Mouse (Mus musculus): ENCODE measurements around the gene Gtsf2. TPM values are rescaled to one million over a fixed set of nuclear protein-coding genes. Genes with fewer than 3 reads are reported as not detected.
A peak's percentile ranks its signal among the peaks of the same experiment; 100 is the strongest.

Gene Gtsf2
- polyA plus RNA-seq (2015; fragmentation: Nextera tagmentation; extraction: Ambion mirVana) = not detected in 2 replicates

GRCm38 (mm10) chr15:103448369-103448768, at the start of gene Gtsf2:
Gene Gtsf2, minus strand, starts transcription at chr15:103448469.
- Histone ChIP-seq H3K9me3 (replicated peaks) (no peaks in the 10 kb centered on the region), H3K36me3 (no peaks in the 10 kb centered on the region), H3K4me2 (replicated peaks) (no peak within 1 kb of the TSS), H3K4me1 (no peaks in the 10 kb centered on the region), H3K27me3 (no peaks in the 10 kb centered on the region), H3K4me3 (replicated peaks) (no peak within 1 kb of the TSS), H3K27ac (replicated peaks) (no peak within 1 kb of the TSS), H3K9ac (no peak within 1 kb of the TSS)
- WGBS = 35% methylated on average over 3 of the region's 3 CpGs
- no peak for ATAC-seq (ENCODE audit: insufficient number of reproducible peaks, low FRiP score, low TSS enrichment, low read depth)

GRCm38 (mm10) chr15:103496204-103497140, 48.2 kb upstream of the Gtsf2 start:
- 59% methylated on average over 10 of the region's 10 CpGs for WGBS
- H3K27me3 ChIP-seq = 0 out of 2 replicates have a peak, but pooled peaks cover 7% of the 10 kb centered on the region
- H3K9me3 ChIP-seq (replicated peaks) = no peaks in the 10 kb centered on the region
- H3K9ac ChIP-seq = no peak overlapping the region
- no peak overlapping the region for H3K27ac ChIP-seq (replicated peaks)
- no peak overlapping the region for H3K4me2 ChIP-seq (replicated peaks)
- no peak overlapping the region for H3K4me3 ChIP-seq (replicated peaks)
- peaks cover 11% of the 10 kb centered on the region; the same call in 1 of the 2 replicates for H3K4me1 ChIP-seq
- H3K36me3 ChIP-seq = no peaks in the 10 kb centered on the region
- ATAC-seq (ENCODE audit: insufficient number of reproducible peaks, low FRiP score, low TSS enrichment, low read depth) = no peak

DNA sequence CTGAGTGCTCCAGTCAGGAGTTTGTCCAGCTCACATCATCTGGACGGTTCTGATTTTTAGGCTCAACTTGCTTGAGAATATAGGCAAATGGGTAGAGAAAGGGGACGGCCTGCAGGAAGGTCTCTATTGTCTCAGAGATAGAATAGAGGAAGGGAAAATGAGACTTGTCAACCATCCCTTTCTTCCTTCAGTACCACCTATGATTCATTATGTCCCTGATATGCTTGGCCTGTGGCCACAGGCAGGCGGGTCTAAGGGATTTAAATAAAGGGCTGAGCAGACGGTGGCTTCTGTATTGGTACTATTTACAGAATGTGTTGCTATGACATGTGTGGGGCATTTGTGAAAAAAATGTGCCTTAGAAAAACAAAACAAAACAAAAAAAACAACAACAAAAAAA, 40.1 kb upstream of the Gtsf2 start:
- no peak overlapping the region for H3K9ac ChIP-seq
- no peaks in the 10 kb centered on the region for H3K9me3 ChIP-seq (replicated peaks)
- no peaks in the 10 kb centered on the region for H3K36me3 ChIP-seq
- WGBS = 55% methylated on average over 4 of the region's 4 CpGs
- H3K4me3 ChIP-seq (replicated peaks) = no peak overlapping the region
- H3K4me2 ChIP-seq (replicated peaks) = no peak overlapping the region
- no peak for ATAC-seq (ENCODE audit: insufficient number of reproducible peaks, low FRiP score, low TSS enrichment, low read depth)
- H3K27me3 ChIP-seq = no peaks in the 10 kb centered on the region
- 0 out of 2 replicates have a peak overlapping the region, but pooled peaks have one; percentile 11 for H3K27ac ChIP-seq (replicated peaks)
- no peaks in the 10 kb centered on the region for H3K4me1 ChIP-seq

- Histone ChIP-seq H3K9ac (no peak overlapping the region), H3K27me3 (no peaks in the 10 kb centered on the region), H3K36me3 (no peaks in the 10 kb centered on the region), H3K4me3 (replicated peaks) (no peak overlapping the region), H3K4me1 (no peaks in the 10 kb centered on the region), H3K4me2 (replicated peaks) (no peak overlapping the region), H3K9me3 (replicated peaks) (no peaks in the 10 kb centered on the region), H3K27ac (replicated peaks) (no peak overlapping the region)
- WGBS = 65% methylated on average over 1 of the region's 1 CpGs
- ATAC-seq (ENCODE audit: insufficient number of reproducible peaks, low FRiP score, low TSS enrichment, low read depth) = no peak
These were observed 38.4 kb upstream of the Gtsf2 start for GRCm38 (mm10) chr15:103486658-103487057.

DNA sequence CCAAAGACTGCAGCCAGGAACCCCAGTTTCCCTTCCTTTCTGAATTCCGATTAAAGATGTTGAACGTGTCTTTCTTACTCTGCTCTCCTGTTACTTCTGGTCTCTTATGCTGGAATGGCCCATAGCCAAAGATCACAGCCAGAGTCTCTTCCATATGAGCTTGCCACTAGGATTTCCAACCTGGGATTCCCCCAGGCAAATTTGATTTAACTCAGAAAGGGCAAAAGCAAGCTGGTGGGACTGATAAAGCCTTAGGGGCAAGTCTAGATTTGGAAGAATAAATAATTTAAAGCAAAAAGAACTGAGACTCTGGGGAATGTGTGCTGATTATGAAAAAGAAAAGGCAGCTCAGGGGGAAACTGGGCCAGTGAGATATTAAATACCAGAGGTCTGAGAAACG, 36.8 kb upstream of the Gtsf2 start:
- Histone ChIP-seq H3K36me3 (no peaks in the 10 kb centered on the region), H3K4me2 (replicated peaks) (no peak overlapping the region), H3K9ac (no peak overlapping the region), H3K9me3 (replicated peaks) (no peaks in the 10 kb centered on the region), H3K27me3 (no peaks in the 10 kb centered on the region), H3K4me1 (no peaks in the 10 kb centered on the region), H3K27ac (replicated peaks) (no peak overlapping the region), H3K4me3 (replicated peaks) (no peak overlapping the region)
- WGBS = 42% methylated on average over 3 of the region's 3 CpGs
- no peak for ATAC-seq (ENCODE audit: insufficient number of reproducible peaks, low FRiP score, low TSS enrichment, low read depth)

- no peaks in the 10 kb centered on the region for H3K36me3 ChIP-seq
- H3K27ac ChIP-seq (replicated peaks) = no peak overlapping the region
- H3K4me2 ChIP-seq (replicated peaks) = no peak overlapping the region
- no peaks in the 10 kb centered on the region for H3K9me3 ChIP-seq (replicated peaks)
- H3K27me3 ChIP-seq = no peaks in the 10 kb centered on the region
- WGBS = 64% methylated on average over 2 of the region's 2 CpGs
- ATAC-seq (ENCODE audit: insufficient number of reproducible peaks, low FRiP score, low TSS enrichment, low read depth) = no peak
- H3K9ac ChIP-seq = no peak overlapping the region
- H3K4me1 ChIP-seq = no peaks in the 10 kb centered on the region
- no peak overlapping the region for H3K4me3 ChIP-seq (replicated peaks)
These were observed 36.2 kb upstream of the Gtsf2 start for GRCm38 (mm10) chr15:103484490-103484889.

DNA sequence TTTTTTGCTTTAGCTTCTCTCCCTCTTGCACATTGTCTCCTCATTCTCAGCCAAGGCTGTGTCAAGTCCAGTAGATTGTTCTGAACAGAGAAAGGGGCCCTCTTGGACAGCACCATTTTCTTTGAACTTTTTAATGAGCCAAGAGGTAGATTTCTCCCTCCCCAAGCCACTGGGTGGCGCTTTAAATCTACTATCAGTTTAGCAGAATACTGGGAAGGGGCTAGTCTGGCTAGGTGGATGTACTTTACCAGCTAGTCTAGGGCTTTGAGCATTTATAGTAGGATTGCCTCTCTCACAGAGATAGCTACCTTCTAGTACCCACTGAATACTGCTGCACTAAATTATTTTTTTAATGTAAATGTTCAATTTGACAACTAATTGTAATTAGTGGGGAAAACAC, 34.2 kb upstream of the Gtsf2 start:
- Histone ChIP-seq H3K4me3 (replicated peaks) (no peak overlapping the region), H3K9me3 (replicated peaks) (no peaks in the 10 kb centered on the region), H3K27ac (replicated peaks) (no peak overlapping the region), H3K36me3 (no peaks in the 10 kb centered on the region), H3K4me1 (no peaks in the 10 kb centered on the region), H3K9ac (no peak overlapping the region), H3K4me2 (replicated peaks) (no peak overlapping the region), H3K27me3 (no peaks in the 10 kb centered on the region)
- 0% methylated on average over 1 of the region's 1 CpGs for WGBS
- no peak for ATAC-seq (ENCODE audit: insufficient number of reproducible peaks, low FRiP score, low TSS enrichment, low read depth)

- no peak for ATAC-seq (ENCODE audit: insufficient number of reproducible peaks, low FRiP score, low TSS enrichment, low read depth)
- 70% methylated on average over 2 of the region's 2 CpGs for WGBS
- Histone ChIP-seq H3K4me1 (no peaks in the 10 kb centered on the region), H3K27me3 (no peaks in the 10 kb centered on the region; the same call in 1 of the 2 replicates), H3K9ac (no peak overlapping the region), H3K27ac (replicated peaks) (no peak overlapping the region), H3K36me3 (no peaks in the 10 kb centered on the region), H3K4me3 (replicated peaks) (no peak overlapping the region), H3K9me3 (replicated peaks) (no peaks in the 10 kb centered on the region), H3K4me2 (replicated peaks) (no peak overlapping the region)
These were observed 31.9 kb upstream of the Gtsf2 start for GRCm38 (mm10) chr15:103480129-103480528.

- Histone ChIP-seq H3K36me3 (no peaks in the 10 kb centered on the region), H3K9ac (no peak overlapping the region), H3K4me2 (replicated peaks) (no peak overlapping the region), H3K4me3 (replicated peaks) (no peak overlapping the region), H3K4me1 (no peaks in the 10 kb centered on the region), H3K9me3 (replicated peaks) (no peaks in the 10 kb centered on the region), H3K27me3 (no peaks in the 10 kb centered on the region; the same call in 1 of the 2 replicates), H3K27ac (replicated peaks) (no peak overlapping the region)
- ATAC-seq (ENCODE audit: insufficient number of reproducible peaks, low FRiP score, low TSS enrichment, low read depth) = no peak
- WGBS = 70% methylated on average over 1 of the region's 1 CpGs
These were observed 30.9 kb upstream of the Gtsf2 start for GRCm38 (mm10) chr15:103479080-103479606.

DNA sequence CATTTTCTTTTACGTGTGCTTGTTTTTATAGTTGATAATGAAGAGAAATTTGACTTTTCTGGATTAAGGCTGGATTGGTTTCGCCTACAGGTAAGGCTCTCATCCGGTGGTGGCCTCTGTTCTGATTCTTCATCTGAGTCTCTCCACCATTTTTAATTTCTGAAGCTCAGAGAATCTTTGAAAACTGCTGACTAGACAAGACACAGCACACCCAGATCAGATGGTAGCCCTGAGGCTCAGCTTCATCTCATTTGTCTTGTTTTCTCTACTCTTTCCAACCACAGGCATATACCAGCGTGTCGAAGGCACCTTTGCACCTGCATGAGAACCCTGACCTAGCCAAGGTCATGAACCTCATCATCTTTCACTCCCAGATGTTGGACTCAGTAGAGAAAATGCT, 25.5 kb upstream of the Gtsf2 start:
- Histone ChIP-seq H3K9ac (no peak overlapping the region), H3K4me2 (replicated peaks) (no peak overlapping the region), H3K4me3 (replicated peaks) (no peak overlapping the region), H3K27ac (replicated peaks) (no peak overlapping the region), H3K27me3 (no peaks in the 10 kb centered on the region; the same call in 1 of the 2 replicates), H3K36me3 (no peaks in the 10 kb centered on the region), H3K4me1 (no peaks in the 10 kb centered on the region), H3K9me3 (replicated peaks) (no peaks in the 10 kb centered on the region)
- ATAC-seq (ENCODE audit: insufficient number of reproducible peaks, low FRiP score, low TSS enrichment, low read depth) = no peak
- 77% methylated on average over 5 of the region's 5 CpGs for WGBS

GRCm38 (mm10) chr15:103473182-103473581, 24.9 kb upstream of the Gtsf2 start:
- no peak overlapping the region for H3K4me2 ChIP-seq (replicated peaks)
- no peak for ATAC-seq (ENCODE audit: insufficient number of reproducible peaks, low FRiP score, low TSS enrichment, low read depth)
- no peaks in the 10 kb centered on the region; the same call in 1 of the 2 replicates for H3K27me3 ChIP-seq
- no peak overlapping the region for H3K27ac ChIP-seq (replicated peaks)
- H3K4me3 ChIP-seq (replicated peaks) = no peak overlapping the region
- H3K9ac ChIP-seq = no peak overlapping the region
- no peaks in the 10 kb centered on the region for H3K36me3 ChIP-seq
- H3K9me3 ChIP-seq (replicated peaks) = no peaks in the 10 kb centered on the region
- no peaks in the 10 kb centered on the region for H3K4me1 ChIP-seq
- 84% methylated on average over 7 of the region's 7 CpGs for WGBS
